Mouse (Mus musculus) left cerebral cortex, adult 2 months (tissue): ENCODE data around the gene Ackr2. TPM values are rescaled to one million over a fixed set of nuclear protein-coding genes. Genes with fewer than 3 reads are reported as not detected.

Experiments used
- DNase-seq, 2 experiments: peaks; one replicate each; pipeline ENCODE4 v3.0.0; 2021 to 2022; ENCODE audit warnings: low spot score in 2 of 2, mixed read lengths in 1 of 2; ENCODE audit errors: extremely low spot score in 1 of 2
- H3K27ac ChIP-seq: fragments of 200-600 bp; 2 replicates; pipeline ENCODE4 v1.8.1; 2022
- H3K4me3 ChIP-seq: fragments of 200-600 bp; 2 replicates; pipeline ENCODE4 v1.8.1; 2022
- CTCF ChIP-seq: fragments of 200-600 bp; IDR thresholded peaks from 2 replicates; pipeline ENCODE4 v1.8.1; 2022; ENCODE audit warnings: antibody characterized with exemption, mild to moderate bottlenecking, moderate library complexity
- intact Hi-C: fragments of 180-260 bp; cut with DNase I; formaldehyde crosslinking; loops from one replicate; pipeline ENCODE4 v1.15.1; 2025
- long read RNA-seq, 2 experiments: library from polyadenylated mRNA; stranded (forward); transcript quantifications; one replicate each; pipeline ENCODE4 v2.0.0; 2021; ENCODE audit warnings: borderline mapping rate in 2 of 2
- total RNA-seq, 2 experiments: library from RNA; stranded (reverse); gene quantifications; 2 replicates each; pipeline ENCODE4 v1.2.3; 2021

Gene Ackr2
- 1 to 10 TPM; 6.9 to 7.9 TPM for total RNA-seq
- long read RNA-seq, experiment 1, partial matches to known transcripts = 0 of 4 reads
- long read RNA-seq, experiment 1, other reads (novel, unspliced or antisense) = 2 of 4 reads
- long read RNA-seq, experiment 2, partial matches to known transcripts = 0 of 2 reads
- long read RNA-seq, experiment 2, other reads (novel, unspliced or antisense) = 2 of 2 reads

DNA sequence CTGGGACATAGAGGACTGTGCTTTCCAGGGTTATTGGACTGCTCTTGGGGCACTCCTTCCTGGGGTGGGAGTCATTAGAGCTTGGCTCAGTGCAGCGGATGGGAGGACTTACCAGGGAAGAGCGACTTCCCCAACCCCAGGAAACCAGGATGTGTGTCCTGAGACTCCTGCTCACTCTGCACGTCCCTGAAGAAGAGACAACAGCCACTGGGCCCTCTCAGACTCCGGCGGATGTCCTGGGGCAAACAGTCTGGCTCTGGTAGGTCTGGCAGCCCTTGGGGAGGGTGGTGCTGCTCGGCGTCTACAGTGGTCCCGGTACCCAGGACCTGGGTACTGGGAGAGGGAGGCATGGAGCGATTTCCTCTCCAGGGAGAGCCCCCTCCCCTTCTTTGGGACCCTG is at the start of gene Ackr2:
Gene Ackr2, plus strand, starts transcription at position 111 of the 400 bp plus-strand sequence.
- DNase-seq = peak in 1 of 2 experiments; percentile 7
- intact Hi-C loops = no loop called here
- Histone ChIP-seq H3K27ac (no peak within 1 kb of the TSS), H3K4me3 (no peak within 1 kb of the TSS)
- no peak for TF ChIP-seq CTCF

DNA sequence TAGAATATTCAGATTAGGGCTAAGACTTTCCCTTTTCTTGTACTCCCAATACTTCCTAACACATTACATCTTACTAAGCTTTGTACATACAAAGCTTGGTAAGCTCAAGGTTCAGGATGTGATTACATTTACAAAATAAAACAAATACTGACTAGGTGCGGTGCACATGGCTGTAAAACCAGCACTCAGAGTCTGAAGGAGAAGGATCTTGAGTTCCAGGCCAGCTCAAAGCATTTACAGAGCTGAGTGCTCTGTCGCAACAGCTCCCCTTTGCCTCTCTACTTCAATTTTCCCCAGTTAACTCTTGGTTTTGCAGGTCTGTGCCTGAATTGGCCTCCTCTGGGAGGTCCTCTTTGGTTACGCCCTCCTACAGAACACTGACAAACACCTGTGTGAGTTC is 43.9 kb upstream of the Ackr2 start:
- TF ChIP-seq CTCF = no peak
- DNase-seq = no peak
- intact Hi-C loops = no loop called here

DNA sequence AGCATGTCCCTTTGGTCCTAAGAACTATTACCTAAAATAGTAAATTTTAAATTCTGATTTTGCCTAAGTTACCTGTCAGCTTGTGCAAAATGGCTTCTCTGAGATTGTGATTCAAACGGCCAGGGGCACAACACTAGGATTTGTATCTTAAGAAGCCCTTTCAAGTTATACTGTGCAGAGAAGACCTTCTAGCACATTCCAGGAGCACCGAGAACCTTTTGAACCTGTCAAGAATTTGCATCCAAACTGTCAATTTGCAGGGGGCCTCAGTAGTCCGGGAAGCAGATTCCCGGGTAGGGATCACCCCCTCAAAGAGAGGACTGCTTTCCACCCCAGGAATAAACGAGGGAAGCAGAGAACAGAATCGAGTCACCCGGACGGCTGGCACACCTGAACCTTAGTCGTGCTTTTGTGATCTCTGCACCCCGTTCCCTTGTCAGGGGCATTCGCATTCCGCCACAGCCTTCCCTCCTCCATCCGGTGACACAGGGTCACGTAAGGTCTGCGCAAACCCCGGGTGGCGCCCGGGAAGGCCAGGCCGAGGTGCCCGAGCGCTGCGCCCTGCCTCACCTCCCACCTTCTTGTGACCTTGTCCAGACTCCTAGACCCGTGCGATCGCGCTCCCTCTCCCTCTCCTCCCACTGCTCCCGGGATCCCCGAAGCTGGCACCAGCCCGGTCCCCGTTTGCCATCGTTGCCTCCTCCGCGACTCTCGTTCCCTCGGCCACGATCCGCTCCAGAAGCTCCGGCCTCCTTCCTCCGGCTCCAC is 41.3 kb upstream of the Ackr2 start:
- no peak for TF ChIP-seq CTCF
- Histone ChIP-seq H3K4me3 (peak overlapping the region; percentile 92), H3K27ac (peak overlapping the region; percentile 96)
- intact Hi-C loops = no loop called here
- no peak for DNase-seq

More for the DNA sequence above, 43.9 kb upstream of the Ackr2 start:
- H3K4me3 ChIP-seq = no peak overlapping the region
- no peak overlapping the region for H3K27ac ChIP-seq

DNA sequence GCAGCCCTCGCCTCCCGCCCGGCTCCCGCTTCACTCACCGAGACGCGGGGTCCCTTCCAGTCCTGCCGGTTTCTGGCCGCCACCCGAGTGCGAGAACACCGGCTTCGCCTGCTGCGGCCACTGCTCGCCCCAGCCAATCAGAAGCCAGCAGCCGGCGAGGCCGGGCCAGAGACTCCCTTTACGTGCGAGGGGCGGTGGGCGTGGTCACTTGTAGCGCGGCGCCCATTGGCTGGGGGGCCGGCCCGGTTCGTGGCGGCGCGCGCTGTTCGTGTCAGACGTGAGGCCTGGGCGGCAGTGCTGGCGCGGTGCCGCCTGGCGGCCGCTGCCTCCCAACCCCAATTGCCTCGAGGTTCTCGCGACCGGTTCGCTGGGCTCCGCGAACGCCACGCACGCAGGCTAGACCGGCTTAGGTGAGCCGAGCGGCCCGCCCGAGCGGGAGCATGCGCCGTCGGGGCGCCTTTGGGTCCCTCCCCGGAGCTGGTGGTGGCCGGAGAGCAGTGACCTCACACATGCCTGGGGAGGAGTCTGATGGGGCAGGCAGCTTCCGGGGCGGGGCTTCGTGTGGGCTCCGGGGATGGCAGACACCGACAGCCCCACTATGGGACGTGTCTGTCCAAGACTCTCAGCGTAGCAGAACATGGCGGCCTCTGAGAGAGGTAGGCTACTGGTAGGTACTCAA is 40.5 kb upstream of the Ackr2 start:
- Histone ChIP-seq H3K27ac (peak overlapping the region; percentile 96), H3K4me3 (peak overlapping the region; percentile 92)
- peak; percentile 32 for TF ChIP-seq CTCF
- intact Hi-C loops = no loop called here
- peak; percentile 98 for DNase-seq

DNA sequence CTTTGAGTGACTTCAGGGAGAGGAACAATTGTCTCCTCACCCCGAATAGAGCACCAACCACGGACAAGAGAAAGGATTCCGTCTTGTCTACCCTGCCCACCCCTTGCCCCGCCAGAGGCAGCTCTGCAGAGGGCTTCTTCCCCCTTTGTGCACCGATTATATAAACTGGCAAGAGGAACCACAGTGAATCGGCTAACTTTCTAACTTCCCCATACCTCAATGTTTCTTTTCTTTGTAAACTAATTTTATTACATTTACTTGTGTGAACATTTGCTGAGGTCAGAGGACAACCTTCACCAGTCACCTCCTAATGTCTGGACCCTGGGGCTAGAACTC is 40.0 kb upstream of the Ackr2 start, which contains the start of gene Higd1a:
Gene Higd1a, minus strand, starts transcription at position 210 of the 336 bp plus-strand sequence.
- H3K4me3 ChIP-seq = peak within 1 kb of the TSS; percentile 92
- intact Hi-C loops = no loop called here
- no peak for DNase-seq
- peak within 1 kb of the TSS; percentile 96 for H3K27ac ChIP-seq
- no peak for TF ChIP-seq CTCF

DNA sequence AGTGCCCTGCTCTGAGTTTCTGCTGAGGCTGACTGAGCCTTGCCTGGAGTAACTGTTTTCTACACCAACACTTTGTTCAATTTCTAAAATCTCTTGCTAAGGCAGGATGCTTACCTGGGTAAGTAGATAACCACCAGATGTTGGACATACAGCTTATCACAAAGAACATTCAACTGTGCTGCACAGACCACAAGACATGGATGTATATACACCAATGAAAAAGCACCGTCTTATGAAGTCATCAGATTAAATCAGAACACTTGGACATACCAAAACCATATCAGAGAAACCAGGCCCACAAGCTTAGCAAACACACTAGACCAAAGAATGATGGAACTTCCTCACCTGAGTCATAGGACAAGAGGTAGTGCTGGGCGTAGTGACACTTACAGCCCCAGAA is 38.8 kb upstream of the Ackr2 start:
- Histone ChIP-seq H3K4me3 (no peak overlapping the region), H3K27ac (no peak overlapping the region)
- DNase-seq = no peak
- no peak for TF ChIP-seq CTCF
- intact Hi-C loops = no loop called here

DNA sequence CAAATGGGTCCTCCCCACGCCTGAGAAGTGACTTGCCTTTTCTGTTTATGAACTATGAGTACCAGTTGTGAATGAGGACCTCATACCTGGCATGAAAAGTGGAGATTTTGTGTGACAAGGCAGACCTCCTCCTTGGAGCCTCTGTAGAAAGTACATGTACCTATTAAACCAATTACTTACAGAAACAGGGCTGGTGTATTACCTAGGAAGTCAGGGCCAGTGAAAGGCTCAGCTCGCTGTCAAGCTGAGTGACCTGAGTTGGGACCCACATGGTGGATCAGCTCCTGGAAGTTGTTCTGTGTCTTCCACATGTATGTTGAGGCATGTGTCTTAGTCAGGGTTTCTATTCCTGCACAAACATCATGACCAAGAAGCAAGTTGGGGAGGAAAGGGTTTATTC is 37.2 kb upstream of the Ackr2 start:
- DNase-seq = no peak
- Histone ChIP-seq H3K27ac (no peak overlapping the region), H3K4me3 (no peak overlapping the region)
- TF ChIP-seq CTCF = no peak
- intact Hi-C loops = no loop called here

DNA sequence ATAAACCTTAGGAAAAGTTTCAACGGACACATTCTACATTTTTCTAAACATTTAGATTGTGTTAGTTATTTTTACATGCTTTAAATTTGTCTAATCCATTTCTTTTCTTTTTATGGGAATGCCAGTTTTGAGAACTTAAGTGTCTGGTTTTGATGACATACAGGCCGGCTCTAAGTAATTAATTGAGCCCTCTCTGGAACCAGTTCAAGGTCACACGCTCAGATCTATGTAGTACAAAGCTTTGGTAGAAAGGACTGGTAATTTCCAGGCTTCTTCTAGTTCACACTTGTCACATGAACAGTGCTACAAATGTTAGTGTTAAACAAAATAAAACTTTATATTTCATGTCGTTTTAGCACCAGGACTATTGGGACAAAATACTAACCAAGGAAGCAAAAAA is 33.3 kb upstream of the Ackr2 start:
- Histone ChIP-seq H3K27ac (no peak overlapping the region), H3K4me3 (no peak overlapping the region)
- intact Hi-C loops = no loop called here
- TF ChIP-seq CTCF = no peak
- no peak for DNase-seq

DNA sequence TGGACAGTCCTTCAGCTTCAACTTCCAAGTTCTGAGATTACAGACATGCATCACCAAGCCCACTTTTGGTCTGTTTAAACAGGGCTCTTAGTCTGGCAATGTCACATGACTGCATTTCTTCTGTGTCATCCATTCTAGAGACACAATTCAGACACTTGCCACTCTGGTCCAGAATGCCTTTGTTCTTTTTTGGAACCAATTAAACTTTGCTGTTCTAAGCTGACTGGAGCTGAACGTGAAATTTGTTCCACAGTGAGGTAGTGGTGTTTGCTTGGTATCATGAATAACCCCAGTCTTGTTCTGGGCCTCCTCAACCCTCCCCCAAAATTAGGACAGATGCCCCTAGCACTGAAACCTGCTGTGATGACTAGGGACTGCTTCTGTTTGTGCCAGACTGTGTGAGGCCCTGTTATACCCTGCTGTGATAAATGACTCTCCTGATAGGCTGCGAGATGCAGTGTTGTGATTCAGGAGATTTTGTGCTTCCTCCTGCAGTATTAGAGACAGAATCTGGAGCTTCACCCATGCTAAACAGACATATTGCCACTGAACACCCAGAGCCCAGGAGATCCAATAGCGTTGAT is 32.6 kb upstream of the Ackr2 start:
- no peak overlapping the region for H3K4me3 ChIP-seq
- no peak for DNase-seq

DNA sequence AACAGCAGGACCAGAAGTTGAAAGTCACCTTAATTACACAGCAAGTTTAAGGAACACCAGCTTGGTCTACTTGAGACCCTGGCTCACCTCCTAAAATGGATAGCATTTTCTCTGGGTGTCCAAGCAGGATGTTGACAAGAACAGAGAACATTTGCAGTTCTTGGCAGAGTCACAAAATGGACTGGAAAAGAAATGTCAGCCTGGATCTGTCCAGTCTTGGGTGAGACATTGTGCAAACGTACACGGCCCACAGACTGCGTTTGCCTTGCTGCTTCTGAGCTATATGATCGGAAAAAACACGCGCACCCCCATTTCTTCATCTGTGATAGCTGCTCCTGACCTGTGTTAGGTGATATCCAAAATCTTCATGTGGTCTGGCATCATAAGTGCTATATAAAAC is 30.5 kb upstream of the Ackr2 start:
- Histone ChIP-seq H3K4me3 (no peak overlapping the region), H3K27ac (no peak overlapping the region)
- no peak for TF ChIP-seq CTCF
- no peak for DNase-seq
- intact Hi-C loops = no loop called here

More for the DNA sequence above, 32.6 kb upstream of the Ackr2 start:
- no peak for TF ChIP-seq CTCF
- intact Hi-C loops = no loop called here
- H3K27ac ChIP-seq = no peak overlapping the region

DNA sequence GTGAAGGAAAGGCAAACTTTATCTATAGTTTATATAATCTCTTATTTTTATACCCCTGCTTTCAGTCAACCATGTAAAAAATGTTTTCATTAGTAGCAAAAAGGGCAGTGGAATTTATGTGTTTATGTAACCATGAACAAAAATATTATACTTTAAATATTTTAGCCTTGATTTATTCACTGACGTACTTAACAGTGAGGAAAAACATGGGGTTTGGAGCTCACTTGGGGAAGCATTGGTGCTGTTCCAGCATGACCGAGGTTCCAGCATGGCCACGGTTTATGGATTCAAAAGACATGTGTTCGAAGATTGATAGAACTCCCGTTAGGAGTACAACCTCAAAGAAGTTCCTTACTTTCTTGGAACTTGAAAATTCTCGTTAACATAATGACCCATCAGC is 29.9 kb upstream of the Ackr2 start:
- no peak for DNase-seq
- Histone ChIP-seq H3K27ac (no peak overlapping the region), H3K4me3 (no peak overlapping the region)
- no peak for TF ChIP-seq CTCF
- intact Hi-C loops = no loop called here

DNA sequence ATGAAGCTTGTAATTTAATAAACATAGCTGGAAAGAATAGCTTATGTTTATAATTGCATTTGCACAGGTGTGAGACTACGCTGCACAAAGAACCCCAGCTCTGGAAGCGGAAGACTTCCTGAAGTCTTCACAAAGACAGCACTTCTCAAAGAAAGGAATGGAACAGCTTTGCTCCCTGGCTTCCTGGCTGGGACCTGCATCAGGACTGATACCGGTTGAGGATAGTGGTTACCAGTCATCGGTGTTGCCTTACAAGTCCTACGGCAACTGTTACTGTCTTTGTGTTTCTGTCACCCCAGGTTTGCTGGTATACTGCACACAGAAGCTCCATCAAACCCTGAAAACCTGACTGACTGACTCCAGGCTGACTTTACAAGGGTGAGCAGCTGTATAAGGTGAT is 28.7 kb upstream of the Ackr2 start:
- TF ChIP-seq CTCF = no peak
- DNase-seq = no peak
- H3K27ac ChIP-seq = no peak overlapping the region
- H3K4me3 ChIP-seq = no peak overlapping the region
- intact Hi-C loops = no loop called here
